In the genomic region with DNA sequence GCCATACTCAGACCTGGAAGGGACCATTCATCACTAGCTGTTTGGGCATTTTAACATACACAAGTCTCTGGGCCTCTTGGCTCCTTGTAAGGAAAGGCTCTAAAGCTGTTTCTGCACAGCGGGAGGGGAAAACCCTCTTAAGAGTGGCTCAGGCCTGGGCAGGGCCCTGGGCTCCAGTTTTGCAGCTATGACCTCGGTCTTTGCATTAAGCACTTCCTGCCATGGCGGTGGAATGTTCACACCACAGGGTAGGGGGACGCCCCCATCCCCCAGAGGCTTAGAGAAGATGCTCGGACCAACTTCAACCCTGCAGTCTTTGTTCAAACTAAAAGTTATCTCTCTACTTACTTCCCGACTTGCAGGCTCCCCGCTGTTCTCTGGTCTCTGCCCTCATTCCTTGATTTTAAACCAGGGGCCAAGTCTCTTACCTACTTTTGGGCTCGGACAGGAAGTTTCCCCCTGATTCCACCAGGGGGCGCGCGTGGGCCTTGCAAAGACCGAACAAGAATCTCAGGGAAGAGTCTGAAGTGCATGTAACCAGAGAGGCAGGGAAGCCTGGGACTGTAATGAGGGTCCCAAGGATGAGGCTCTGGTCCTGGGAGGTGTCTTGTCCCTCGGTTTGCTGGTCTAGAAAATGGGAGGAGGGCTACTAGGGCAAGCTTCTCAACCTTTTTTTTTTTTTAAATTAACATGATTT, we compare ENCODE assay signal across 8 mouse cellular contexts. TPM values are rescaled to one million over a fixed set of nuclear protein-coding genes. Genes with fewer than 3 reads are reported as not detected.
DNase-seq lines count a peak whose midpoint lies in the region; ATAC-seq lines count a peak whose summit lies in the region.

No protein-coding gene starts in this region.

- no peak overlapping the region for H3K27ac ChIP-seq in heart, embryonic 11.5 days (ENCODE audit: low read depth, low read length)
- peak overlapping the region; percentile 70 for H3K27ac ChIP-seq in embryonic facial prominence, embryonic 10.5 days (replicated peaks)
- H3K27ac ChIP-seq in limb, embryonic 12.5 days = 0 out of 2 replicates have a peak overlapping the region, but pooled peaks have one; percentile 46

- no peak overlapping the region for H3K4me2 ChIP-seq in heart, embryonic 11.5 days
- 0 out of 2 replicates have a peak overlapping the region, but pooled peaks have one; percentile 1 for H3K4me2 ChIP-seq in limb, embryonic 12.5 days

- no peaks in the 10 kb centered on the region for H3K9me3 ChIP-seq in heart, embryonic 11.5 days (replicated peaks; ENCODE audit: control insufficient read depth, low read length)
- no peaks in the 10 kb centered on the region for H3K9me3 ChIP-seq in embryonic facial prominence, embryonic 10.5 days
- H3K9me3 ChIP-seq in limb, embryonic 12.5 days = no peaks in the 10 kb centered on the region

- peak; percentile 97 for DNase-seq in heart, adult 11 months
- peak; percentile 93 for DNase-seq in embryonic facial prominence, embryonic 10.5 days (ENCODE audit: low spot score)
- DNase-seq in heart, adult 18-20 months = peak; percentile 78 to 94
- peak; percentile 71 to 84 for DNase-seq in kidney, adult 8-10 months
- peak; percentile 47 to 63 for DNase-seq in monocyte, adult 2 months (ENCODE audit: low read depth in 1 of 2, low spot score in 2 of 2)
- peak; percentile 70 to 82 for DNase-seq in spleen, postnatal 36 days (ENCODE audit: low spot score in 2 of 2)

- no peak for ATAC-seq in heart, embryonic 11.5 days (replicated peaks; ENCODE audit: insufficient number of reproducible peaks, low FRiP score, low TSS enrichment)
- peak; percentile 29; the same call in 1 of the 2 replicates for ATAC-seq in limb, embryonic 12.5 days (ENCODE audit: insufficient number of reproducible peaks, insufficient read depth, low FRiP score, low TSS enrichment, low read depth)

- H3K36me3 ChIP-seq in heart, embryonic 11.5 days (ENCODE audit: control insufficient read depth, insufficient read depth, low read length) = no peaks in the 10 kb centered on the region
- no peaks in the 10 kb centered on the region for H3K36me3 ChIP-seq in embryonic facial prominence, embryonic 10.5 days (replicated peaks)
- H3K36me3 ChIP-seq in limb, embryonic 12.5 days = no peaks in the 10 kb centered on the region

- peaks cover 16% of the 10 kb centered on the region for H3K4me1 ChIP-seq in heart, embryonic 11.5 days (ENCODE audit: control insufficient read depth, insufficient read depth, low read length)
- peaks cover 5% of the 10 kb centered on the region for H3K4me1 ChIP-seq in embryonic facial prominence, embryonic 10.5 days
- H3K4me1 ChIP-seq in limb, embryonic 12.5 days (replicated peaks) = 0 out of 2 replicates have a peak, but pooled peaks cover 4% of the 10 kb centered on the region

- no peaks in the 10 kb centered on the region for H3K27me3 ChIP-seq in heart, embryonic 11.5 days (ENCODE audit: control insufficient read depth, insufficient read depth, low read length)
- no peaks in the 10 kb centered on the region for H3K27me3 ChIP-seq in embryonic facial prominence, embryonic 10.5 days (replicated peaks; ENCODE audit: low read depth, poor library complexity, severe bottlenecking)
- H3K27me3 ChIP-seq in limb, embryonic 12.5 days = no peaks in the 10 kb centered on the region

- no peak overlapping the region for H3K9ac ChIP-seq in heart, embryonic 11.5 days (ENCODE audit: low read depth, low read length)
- no peak overlapping the region; the same call in 1 of the 2 replicates for H3K9ac ChIP-seq in limb, embryonic 12.5 days (replicated peaks)

- no peak overlapping the region for H3K4me3 ChIP-seq in heart, embryonic 11.5 days (ENCODE audit: low read depth, low read length)
- peak overlapping the region; percentile 21; the same call in 1 of the 2 replicates for H3K4me3 ChIP-seq in embryonic facial prominence, embryonic 10.5 days
- H3K4me3 ChIP-seq in limb, embryonic 12.5 days (replicated peaks) = no peak overlapping the region

- 5% methylated on average over 13 of the region's 13 CpGs for WGBS in heart, embryonic 11.5 days (ENCODE audit: insufficient replicate concordance)
- 6% methylated on average over 13 of the region's 13 CpGs for WGBS in embryonic facial prominence, embryonic 10.5 days
- WGBS in limb, embryonic 12.5 days = 7% methylated on average over 13 of the region's 13 CpGs

RNA-seq across cellular contexts. Expression of gene Dab2ip, which starts 18.6 kb away (rescaled TPM):
- 49.0 and 49.1 TPM in 2 replicates for polyA plus RNA-seq in heart, embryonic 11.5 days (2014; fragmentation: Nextera tagmentation; extraction: Ambion mirVana)
- polyA plus RNA-seq in embryonic facial prominence, embryonic 10.5 days (2016; fragmentation: Nextera tagmentation; extraction: Ambion mirVana) = 34.7 and 35.4 TPM in 2 replicates
- 10 to 100 TPM; 42.4 to 44.1 TPM for total RNA-seq in heart, adult 18-20 months (2021)
- polyA plus RNA-seq in limb, embryonic 12.5 days (2016; fragmentation: Nextera tagmentation; extraction: Ambion mirVana) = 65.7 and 72.3 TPM in 2 replicates
